Mouse (Mus musculus) liver, postnatal 0 days (tissue): Measurements from ENCODE around the gene Insig2.

Experiments used
- CTCF ChIP-seq: sonication (generic); IDR thresholded peaks from 2 replicates; pipeline ENCODE4 v1.5.1; 2016; ENCODE audit warnings: antibody characterized with exemption, low read depth
- EP300 ChIP-seq: IDR thresholded peaks from 2 replicates; pipeline ENCODE4 v1.6.1; 2016; ENCODE audit warnings: antibody characterized with exemption, low read depth, mild to moderate bottlenecking

- TF ChIP-seq EP300 (no peak), CTCF (no peak)
Observed at GRCm38 (mm10) chr1:121330621-121331020, 1.8 kb downstream of the Insig2 start.
